Mouse (Mus musculus) hindbrain, embryonic 14.5 days (tissue): ENCODE data around the gene Lrrc3c. TPM values are rescaled to one million over a fixed set of nuclear protein-coding genes. Genes with fewer than 3 reads are reported as not detected.
"Not testable (repeated sequence)": the region's sequence is repeated elsewhere in the genome, so short reads cannot be mapped to it uniquely, and the experiment has no call there.

ENCODE experiments used
- ATAC-seq: fragments of 200-750 bp; cut with Nextera tagmentation; 2 replicates; pipeline ENCODE4 v1.8.0; 2017; ENCODE audit warnings: moderate number of reproducible peaks, mild to moderate bottlenecking, moderate TSS enrichment, moderate library complexity; ENCODE audit not compliant: low FRiP score
- DNase-seq: peaks from one replicate; pipeline ENCODE4 v3.0.0-alpha.2; 2015; ENCODE audit warnings: low spot score
- H3K27ac ChIP-seq: fragments of 300-500 bp; sonication (generic); 2 replicates; pipeline ENCODE4 v1.5.1; 2014; ENCODE audit warnings: mild to moderate bottlenecking, moderate library complexity
- H3K27me3 ChIP-seq: fragments of 300-500 bp; sonication (generic); 2 replicates; pipeline ENCODE4 v1.6.1; 2014; ENCODE audit warnings: mild to moderate bottlenecking, low read length, mixed read lengths; ENCODE audit not compliant: control insufficient read depth, insufficient read depth
- H3K36me3 ChIP-seq: fragments of 300-500 bp; sonication (generic); replicated peaks from 2 replicates; pipeline ENCODE4 v1.6.1; 2014; ENCODE audit not compliant: control insufficient read depth, insufficient read depth
- H3K4me1 ChIP-seq: fragments of 300-500 bp; sonication (generic); replicated peaks from 2 replicates; pipeline ENCODE4 v1.6.1; 2014; ENCODE audit warnings: antibody characterized with exemption, low read length, mixed read lengths; ENCODE audit not compliant: control insufficient read depth, insufficient read depth
- H3K4me2 ChIP-seq: fragments of 300-500 bp; sonication (generic); replicated peaks from 2 replicates; pipeline ENCODE4 v1.6.1; 2014; ENCODE audit warnings: mild to moderate bottlenecking, moderate library complexity
- H3K4me3 ChIP-seq: fragments of 300-500 bp; sonication (generic); replicated peaks from 2 replicates; pipeline ENCODE4 v1.5.1; 2014; ENCODE audit warnings: mild to moderate bottlenecking, low read length
- H3K9ac ChIP-seq: fragments of 300-500 bp; sonication (generic); 2 replicates; pipeline ENCODE4 v1.6.1; 2014
- H3K9me3 ChIP-seq: fragments of 300-500 bp; sonication (generic); 2 replicates; pipeline ENCODE4 v1.6.1; 2016; ENCODE audit warnings: low read length; ENCODE audit not compliant: control insufficient read depth
- WGBS: fragments of 180-500 bp; shearing (Covaris S2); extraction: QIAGEN DNeasy Blood & Tissue Kit; methylation state at CpG from one replicate; pipeline ENCODE4 v1.1.7; 2014; 5-methylcytosine and 5-hydroxymethylcytosine counted together
- polyA plus RNA-seq: library from polyadenylated mRNA; unstranded; fragments of >200 nt; fragmentation: Nextera tagmentation; extraction: Ambion mirVana; gene quantifications from 2 replicates; pipeline ENCODE4 v1.2.1, GENCODE M21; 2014

The Lrrc3c gene
- polyA plus RNA-seq, 1 experiment from 2014 or later = not detected

GRCm38 (mm10) chr11:98595021-98595420 is 3.1 kb upstream of the Lrrc3c start:
- DNase-seq (no peak), ATAC-seq (no peak)
- H3K4me2 ChIP-seq = no peak overlapping the region
- peaks cover 10% of the 10 kb centered on the region; the same call in 1 of the 2 replicates for H3K27me3 ChIP-seq
- H3K27ac ChIP-seq = no peak overlapping the region
- H3K9ac ChIP-seq = no peak overlapping the region
- H3K4me1 ChIP-seq = no peaks in the 10 kb centered on the region
- WGBS = 75% methylated on average over 6 of the region's 6 CpGs
- no peak overlapping the region for H3K4me3 ChIP-seq
- H3K9me3 ChIP-seq = no peaks in the 10 kb centered on the region
- H3K36me3 ChIP-seq = no peaks in the 10 kb centered on the region

GRCm38 (mm10) chr11:98595473-98595872 is 2.6 kb upstream of the Lrrc3c start:
- DNase-seq (no peak), ATAC-seq (no peak)
- no peak overlapping the region for H3K27ac ChIP-seq
- H3K27me3 ChIP-seq = peaks cover 10% of the 10 kb centered on the region; the same call in 1 of the 2 replicates
- H3K4me2 ChIP-seq = no peak overlapping the region
- no peaks in the 10 kb centered on the region for H3K9me3 ChIP-seq
- 79% methylated on average over 10 of the region's 10 CpGs for WGBS
- no peaks in the 10 kb centered on the region for H3K4me1 ChIP-seq
- H3K36me3 ChIP-seq = no peaks in the 10 kb centered on the region
- H3K9ac ChIP-seq = no peak overlapping the region
- H3K4me3 ChIP-seq = no peak overlapping the region

GRCm38 (mm10) chr11:98595955-98596354 is 2.1 kb upstream of the Lrrc3c start:
- Histone ChIP-seq H3K27me3 (peaks cover 10% of the 10 kb centered on the region; the same call in 1 of the 2 replicates), H3K4me2 (no peak overlapping the region), H3K4me1 (no peaks in the 10 kb centered on the region), H3K9ac (no peak overlapping the region), H3K27ac (no peak overlapping the region), H3K9me3 (no peaks in the 10 kb centered on the region), H3K36me3 (no peaks in the 10 kb centered on the region), H3K4me3 (no peak overlapping the region)
- ATAC-seq (no peak), DNase-seq (no peak)
- 77% methylated on average over 3 of the region's 3 CpGs for WGBS

- H3K27ac ChIP-seq = no peak overlapping the region
- peak; percentile 52 for DNase-seq
- no peaks in the 10 kb centered on the region for H3K4me1 ChIP-seq
- no peak for ATAC-seq
- no peak overlapping the region for H3K4me2 ChIP-seq
- WGBS = 43% methylated on average over 6 of the region's 6 CpGs
- H3K9me3 ChIP-seq = no peaks in the 10 kb centered on the region
- no peak overlapping the region for H3K9ac ChIP-seq
- no peak overlapping the region for H3K4me3 ChIP-seq
- H3K36me3 ChIP-seq = no peaks in the 10 kb centered on the region
- peaks cover 10% of the 10 kb centered on the region; the same call in 1 of the 2 replicates for H3K27me3 ChIP-seq
These were observed 728 bp upstream of the Lrrc3c start for GRCm38 (mm10) chr11:98597363-98597762.

GRCm38 (mm10) chr11:98598851-98599290 is 780 bp downstream of the Lrrc3c start:
- H3K4me2 ChIP-seq = no peak overlapping the region
- no peaks in the 10 kb centered on the region for H3K36me3 ChIP-seq
- no peak overlapping the region for H3K27ac ChIP-seq
- H3K9me3 ChIP-seq = no peaks in the 10 kb centered on the region
- DNase-seq = no peak
- ATAC-seq = no peak
- no peak overlapping the region for H3K4me3 ChIP-seq
- peaks cover 7% of the 10 kb centered on the region; the same call in 1 of the 2 replicates for H3K27me3 ChIP-seq
- H3K9ac ChIP-seq = no peak overlapping the region
- no peaks in the 10 kb centered on the region for H3K4me1 ChIP-seq
- 65% methylated on average over 18 of the region's 18 CpGs for WGBS

GRCm38 (mm10) chr11:98599291-98599690 is 1.2 kb downstream of the Lrrc3c start:
- H3K9me3 ChIP-seq = no peaks in the 10 kb centered on the region
- peaks cover 7% of the 10 kb centered on the region; the same call in 1 of the 2 replicates for H3K27me3 ChIP-seq
- DNase-seq (no peak), ATAC-seq (no peak)
- H3K36me3 ChIP-seq = no peaks in the 10 kb centered on the region
- no peak overlapping the region for H3K4me3 ChIP-seq
- H3K4me1 ChIP-seq = no peaks in the 10 kb centered on the region
- 42% methylated on average over 18 of the region's 18 CpGs for WGBS
- H3K27ac ChIP-seq = no peak overlapping the region
- no peak overlapping the region for H3K4me2 ChIP-seq
- H3K9ac ChIP-seq = no peak overlapping the region

GRCm38 (mm10) chr11:98602090-98602690 is 4.1 kb downstream of the Lrrc3c start:
- H3K27ac ChIP-seq = no peak overlapping the region
- 1% methylated on average over 20 of the region's 20 CpGs for WGBS
- H3K27me3 ChIP-seq = peaks cover 7% of the 10 kb centered on the region; the same call in 1 of the 2 replicates
- peak overlapping the region; percentile 20; the same call in 1 of the 2 replicates for H3K9ac ChIP-seq
- H3K4me3 ChIP-seq = peak overlapping the region; percentile 18
- H3K4me1 ChIP-seq = no peaks in the 10 kb centered on the region
- no peaks in the 10 kb centered on the region for H3K36me3 ChIP-seq
- H3K9me3 ChIP-seq = no peaks in the 10 kb centered on the region
- ATAC-seq (no peak), DNase-seq (no peak)
- H3K4me2 ChIP-seq = peak overlapping the region; percentile 42

- WGBS = 85% methylated on average over 2 of the region's 2 CpGs
- Histone ChIP-seq H3K4me3 (no peak overlapping the region), H3K9ac (no peak overlapping the region), H3K36me3 (no peaks in the 10 kb centered on the region), H3K27ac (no peak overlapping the region), H3K4me2 (no peak overlapping the region), H3K27me3 (0 out of 2 replicates have a peak, but pooled peaks cover under 1% of the 10 kb centered on the region), H3K9me3 (no peaks in the 10 kb centered on the region), H3K4me1 (no peaks in the 10 kb centered on the region)
- DNase-seq (no peak), ATAC-seq (no peak)
These were observed 5.9 kb downstream of the Lrrc3c start for GRCm38 (mm10) chr11:98603953-98604352.

GRCm38 (mm10) chr11:98604911-98605310 is 6.8 kb downstream of the Lrrc3c start:
- not testable (repeated sequence) for H3K9me3 ChIP-seq, H3K4me2 ChIP-seq, DNase-seq, H3K27ac ChIP-seq, H3K36me3 ChIP-seq, H3K4me3 ChIP-seq, ATAC-seq, H3K27me3 ChIP-seq, H3K9ac ChIP-seq, H3K4me1 ChIP-seq
- WGBS = 72% methylated on average over 6 of the region's 6 CpGs
